Mouse (Mus musculus) heart, postnatal 0 days (tissue): Measurements from ENCODE around the gene Caskin2.

ENCODE experiments used
- CTCF ChIP-seq: IDR thresholded peaks from 2 replicates; pipeline ENCODE4 v1.5.1; 2016; ENCODE audit warnings: antibody characterized with exemption, control low read depth, low read depth
- EP300 ChIP-seq: IDR thresholded peaks from 2 replicates; pipeline ENCODE4 v1.6.1; 2016; ENCODE audit warnings: antibody characterized with exemption, low read depth

- TF ChIP-seq CTCF (no peak), EP300 (no peak)
Measured at GRCm38 (mm10) chr11:115845819-115846218, 32.4 kb upstream of the Caskin2 start.
